Mouse (Mus musculus) lung, postnatal 10 days (tissue): ENCODE data around the gene Xrra1.
"Not testable (repeated sequence)": the region's sequence is repeated elsewhere in the genome, so short reads cannot be mapped to it uniquely, and the experiment has no call there.

Source experiments
- DNase-seq: peaks from one replicate; pipeline ENCODE4 v3.0.0; 2021

The Xrra1 gene

DNA sequence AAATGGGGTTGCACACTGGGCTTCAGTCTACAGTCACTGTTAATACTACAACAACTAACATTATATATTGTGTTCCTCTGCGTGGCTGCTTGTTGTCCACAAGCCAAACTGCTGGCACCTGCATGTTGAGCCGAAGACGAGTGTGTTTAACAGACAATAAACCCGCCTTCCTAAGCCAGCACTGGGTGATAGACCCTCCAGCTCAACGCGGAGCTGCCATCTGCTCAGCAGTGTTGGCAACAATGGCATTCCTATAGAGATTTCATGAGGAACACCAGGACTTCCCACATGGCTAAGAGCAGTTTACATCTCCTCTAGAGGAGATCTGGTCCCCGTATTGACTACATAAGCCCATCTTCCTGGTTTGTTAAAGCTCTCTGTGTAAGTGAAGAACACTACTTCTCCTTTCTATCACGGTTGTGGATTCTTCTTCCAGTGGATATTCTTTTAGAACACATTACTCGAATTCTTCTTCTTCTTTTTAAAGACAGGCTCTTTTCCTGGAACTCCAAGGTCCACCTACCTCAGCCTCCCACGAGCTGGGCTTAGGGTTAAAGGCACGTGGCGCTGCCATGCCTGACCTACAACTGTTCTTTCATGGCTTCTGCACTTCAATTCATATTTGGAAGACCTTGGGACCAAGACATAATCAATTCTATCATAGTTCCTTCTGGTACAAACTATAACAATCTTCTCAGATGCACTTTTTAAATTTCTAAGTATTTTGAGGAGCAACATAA lies 98.5 kb downstream of the Xrra1 start:
- DNase-seq = no peak

DNA sequence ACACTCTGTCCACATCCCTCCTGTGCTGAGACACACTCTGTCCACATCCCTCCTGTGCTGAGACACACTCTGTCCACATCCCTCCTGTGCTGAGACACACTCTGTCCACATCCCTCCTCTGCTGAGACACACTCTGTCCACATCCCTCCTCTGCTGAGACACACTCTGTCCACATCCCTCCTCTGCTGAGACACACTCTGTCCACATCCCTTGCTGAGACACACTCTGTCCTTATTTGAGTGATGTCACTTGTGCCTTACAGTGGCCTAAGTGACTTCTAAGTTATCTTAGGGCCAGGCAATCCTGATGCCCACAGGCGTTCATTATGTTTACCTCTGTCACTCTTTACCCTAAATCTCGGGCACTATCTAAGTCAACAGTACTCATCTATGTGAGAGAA lies 101.7 kb downstream of the Xrra1 start:
- DNase-seq = not testable (repeated sequence)

GRCm38 (mm10) chr7:99961518-99961917 lies 102.6 kb downstream of the Xrra1 start:
- no peak for DNase-seq

DNA sequence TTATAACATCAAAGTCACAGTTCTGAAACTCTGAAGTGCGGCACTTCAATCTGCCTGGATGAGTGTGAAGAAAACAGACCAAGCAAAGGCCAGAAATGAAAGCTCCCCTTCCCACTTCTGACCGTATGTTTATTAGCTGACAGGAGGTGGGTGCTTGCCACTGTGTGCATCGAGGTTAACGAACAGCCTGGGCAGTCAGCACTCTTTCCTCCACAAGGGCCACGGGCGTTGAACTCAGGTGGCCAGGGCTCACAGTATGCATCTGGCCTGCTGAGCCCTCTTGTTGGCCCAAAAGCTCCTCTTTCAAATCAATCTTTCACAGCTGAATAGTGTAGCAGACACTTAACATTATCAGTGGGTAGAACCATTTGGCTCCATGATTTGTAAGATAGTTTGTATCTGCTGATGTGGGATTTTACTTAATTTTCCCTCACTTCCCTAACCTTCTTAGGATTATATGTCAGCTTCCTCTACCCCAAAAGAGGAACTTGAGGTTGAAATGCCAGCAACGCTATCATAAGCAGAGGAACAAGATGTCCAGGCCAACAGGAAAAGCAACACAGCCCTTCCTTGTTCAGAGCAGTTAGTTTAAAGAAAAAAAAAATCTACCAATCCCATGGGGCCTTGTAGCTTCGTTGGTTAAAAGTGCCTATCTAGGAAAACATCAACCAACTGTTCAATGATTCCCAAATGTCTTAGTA lies 103.8 kb downstream of the Xrra1 start:
- DNase-seq = no peak

GRCm38 (mm10) chr7:99963237-99963860 lies 104.4 kb downstream of the Xrra1 start:
- no peak for DNase-seq

DNA sequence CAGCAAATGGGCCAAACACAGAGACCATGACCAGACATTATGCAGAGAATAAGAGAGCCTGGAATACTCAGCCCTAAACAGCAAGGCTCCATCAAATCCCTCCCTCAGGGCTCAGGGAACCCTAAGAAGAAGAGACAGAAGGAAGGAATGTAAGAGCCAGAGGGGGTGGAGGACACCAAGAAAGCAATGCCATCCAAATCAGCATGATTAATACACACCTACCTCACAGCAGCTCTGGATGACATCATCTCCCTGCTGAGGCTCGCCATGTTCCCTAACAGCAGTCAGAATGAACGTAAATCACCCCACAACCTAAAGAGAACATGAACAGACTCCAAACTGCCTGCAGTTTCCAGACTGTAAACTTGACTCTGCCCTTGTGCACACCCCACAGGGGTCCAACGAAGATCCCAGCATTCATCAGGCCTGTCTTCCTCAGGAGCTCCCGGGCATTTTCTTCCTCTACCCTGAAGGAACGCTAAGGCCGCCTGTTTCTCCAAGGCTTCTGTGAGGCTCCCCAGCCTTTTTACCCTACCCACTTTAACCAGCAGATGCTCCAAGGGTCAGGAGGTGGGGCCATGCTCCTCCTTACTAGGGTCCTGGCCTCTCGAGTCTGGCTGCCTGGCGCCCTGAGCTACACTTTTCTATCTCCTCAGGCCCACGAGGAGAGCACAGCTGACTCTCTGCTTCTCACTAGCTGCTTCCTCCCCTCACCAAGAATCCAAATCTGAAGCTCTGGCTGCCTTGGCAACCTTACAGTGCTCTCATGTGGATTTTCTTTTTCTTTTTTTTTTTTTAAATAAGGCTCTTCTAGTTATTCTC lies 106.3 kb downstream of the Xrra1 start:
- DNase-seq = peak; percentile 17

DNA sequence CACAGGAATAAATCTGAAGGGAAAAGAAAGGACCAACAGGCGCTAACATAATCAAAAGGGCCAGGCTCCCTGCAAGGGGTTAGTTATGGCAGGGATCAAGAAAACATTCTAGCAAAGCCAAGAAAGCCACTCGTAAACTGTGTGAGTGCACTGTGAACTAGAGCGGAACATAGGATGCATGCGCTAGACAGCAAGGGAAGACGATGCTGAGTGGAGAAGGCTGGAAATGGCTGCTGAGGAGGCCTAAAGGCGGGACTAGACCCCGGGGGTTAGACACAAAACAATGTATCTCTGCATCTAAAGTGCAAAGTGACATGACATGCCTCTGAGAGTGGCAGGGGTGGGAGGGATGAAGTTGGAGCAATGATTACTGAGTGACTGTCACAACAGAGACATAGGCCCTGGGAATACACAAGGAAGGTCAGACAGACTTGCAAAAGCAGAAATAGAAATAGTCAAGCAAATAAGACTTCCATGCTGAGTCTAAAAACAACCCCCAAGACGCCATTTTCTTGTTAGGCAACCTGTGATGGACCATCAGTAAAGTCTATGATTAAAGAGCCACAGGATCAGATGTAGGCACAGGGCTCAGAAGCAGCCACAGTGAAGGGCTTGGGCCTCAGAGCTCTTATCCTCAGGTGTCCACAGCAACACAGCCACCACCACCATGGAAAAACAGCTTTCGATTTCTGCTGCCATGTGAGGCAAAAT lies 107.2 kb downstream of the Xrra1 start:
- no peak for DNase-seq
